17 mouse cellular contexts compared by ENCODE assay signal in the genomic region with DNA sequence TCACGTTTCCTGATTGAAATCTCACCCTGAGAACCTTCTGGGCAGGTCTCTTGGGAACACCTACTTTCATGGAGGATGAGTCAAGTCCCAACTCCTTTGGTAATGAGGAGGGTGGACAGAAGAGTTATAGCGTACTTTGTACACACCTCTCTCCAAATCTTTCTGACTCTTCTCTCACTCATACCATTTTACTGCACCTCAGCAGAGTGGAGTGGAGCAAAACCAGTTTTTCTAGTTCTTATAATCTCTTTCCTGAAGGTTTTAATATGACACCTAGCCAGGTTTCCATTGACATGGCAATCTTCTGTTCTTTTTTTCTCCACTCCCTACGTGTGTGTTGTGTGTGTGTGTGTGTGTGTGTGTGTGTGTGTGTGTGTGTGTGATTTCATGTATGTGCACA. TPM values are rescaled to one million over a fixed set of nuclear protein-coding genes. Genes with fewer than 3 reads are reported as not detected.
"Had no signal": no experiment of that assay in that cellular context is flagged by ENCODE, and none has a peak within 500 bp of the region (broad histone marks: within the 10 kb centered on the region; RNA-seq: fewer than 3 reads in every experiment).

No protein-coding gene starts in this region.

- DNase-seq: liver, postnatal 0 days; lung, adult 2 months; lung, postnatal 10 days; lung, postnatal 36 days; right cerebral cortex, postnatal 14 days; thymus, adult 2 months; thymus, postnatal 25 days; thymus, postnatal 4 days had no signal

- H3K4me2 ChIP-seq: lung, embryonic 15.5 days; midbrain, embryonic 11.5 days; midbrain, embryonic 13.5 days; midbrain, embryonic 15.5 days; neural tube, embryonic 12.5 days; stomach, embryonic 15.5 days had no signal

- H3K36me3 ChIP-seq: lung, embryonic 15.5 days; midbrain, embryonic 13.5 days; midbrain, embryonic 15.5 days; neural tube, embryonic 12.5 days; stomach, embryonic 15.5 days had no signal

- H3K27me3 ChIP-seq: lung, embryonic 15.5 days; megakaryocyte, embryonic 14.5 days; midbrain, embryonic 13.5 days; midbrain, embryonic 15.5 days; neural tube, embryonic 12.5 days; stomach, embryonic 15.5 days had no signal

- ATAC-seq: liver, postnatal 0 days; midbrain, embryonic 13.5 days; midbrain, embryonic 15.5 days had no signal

- H3K27ac ChIP-seq: lung, embryonic 15.5 days; macrophage; midbrain, embryonic 13.5 days; midbrain, embryonic 15.5 days; neural tube, embryonic 12.5 days; stomach, embryonic 15.5 days had no signal

- H3K9ac ChIP-seq: liver, postnatal 0 days; lung, embryonic 15.5 days; midbrain, embryonic 13.5 days; midbrain, embryonic 15.5 days; neural tube, embryonic 12.5 days; stomach, embryonic 15.5 days had no signal

- H3K4me1 ChIP-seq: lung, embryonic 15.5 days; megakaryocyte, embryonic 14.5 days; neural tube, embryonic 12.5 days; stomach, embryonic 15.5 days had no signal

- H3K9me3 ChIP-seq: lung, embryonic 15.5 days; megakaryocyte, embryonic 14.5 days; midbrain, embryonic 13.5 days; midbrain, embryonic 15.5 days; neural tube, embryonic 12.5 days; stomach, embryonic 15.5 days had no signal

- H3K4me3 ChIP-seq: lung, embryonic 15.5 days; megakaryocyte, embryonic 14.5 days; midbrain, embryonic 13.5 days; midbrain, embryonic 15.5 days; neural tube, embryonic 12.5 days; stomach, embryonic 15.5 days had no signal

RNA-seq across cellular contexts. Expression of a gene that starts 29.9 kb away (rescaled TPM):
- total RNA-seq: megakaryocyte progenitor cell, adult 5-6 weeks had no signal
